Mouse (Mus musculus): ENCODE results near the gene Racgap1. TPM values are rescaled to one million over a fixed set of nuclear protein-coding genes. Genes with fewer than 3 reads are reported as not detected.

The Racgap1 gene
- total and polyA plus RNA-seq, 2 experiments from 2014 or later = 27.2 to 32.9 TPM

GRCm38 (mm10) chr15:99631618-99632017 is 19.8 kb downstream of the Racgap1 start:
- no peak overlapping the region for H3K4me3 ChIP-seq (ENCODE audit: low read depth, low read length)
- no peaks in the 10 kb centered on the region for H3K4me1 ChIP-seq (ENCODE audit: insufficient read depth, low read length)
- ATAC-seq (ENCODE audit: low FRiP score) = no peak
- peak; percentile 40 for TF ChIP-seq CTCF (IDR thresholded peaks at IDR 0.05)
- H3K27me3 ChIP-seq (ENCODE audit: insufficient read depth, low read length) = no peaks in the 10 kb centered on the region
- no peak overlapping the region for H3K9ac ChIP-seq (replicated peaks; ENCODE audit: low read length, poor library complexity, severe bottlenecking)
- no peaks in the 10 kb centered on the region for H3K9me3 ChIP-seq (ENCODE audit: low read length)
- 0 out of 2 replicates have a peak, but pooled peaks cover 4% of the 10 kb centered on the region for H3K36me3 ChIP-seq (ENCODE audit: insufficient read depth, low read length)
- no peak for DNase-seq (ENCODE audit: low spot score)
- H3K27ac ChIP-seq (ENCODE audit: low read depth, low read length) = no peak overlapping the region
- no peak overlapping the region for H3K4me2 ChIP-seq (ENCODE audit: low read depth, low read length, poor library complexity, severe bottlenecking)

- H3K9ac ChIP-seq (replicated peaks; ENCODE audit: low read length, poor library complexity, severe bottlenecking) = no peak overlapping the region
- DNase-seq (ENCODE audit: low spot score) (no peak), ATAC-seq (ENCODE audit: low FRiP score) (no peak)
- H3K27ac ChIP-seq (ENCODE audit: low read depth, low read length) = no peak overlapping the region
- H3K4me2 ChIP-seq (ENCODE audit: low read depth, low read length, poor library complexity, severe bottlenecking) = no peak overlapping the region
- WGBS = 94% methylated on average over 11 of the region's 11 CpGs
- H3K27me3 ChIP-seq (ENCODE audit: insufficient read depth, low read length) = no peaks in the 10 kb centered on the region
- no peak overlapping the region for H3K4me3 ChIP-seq (ENCODE audit: low read depth, low read length)
- no peaks in the 10 kb centered on the region for H3K4me1 ChIP-seq (ENCODE audit: insufficient read depth, low read length)
- no peaks in the 10 kb centered on the region for H3K9me3 ChIP-seq (ENCODE audit: low read length)
- 0 out of 2 replicates have a peak, but pooled peaks cover 3% of the 10 kb centered on the region for H3K36me3 ChIP-seq (ENCODE audit: insufficient read depth, low read length)
- TF ChIP-seq CTCF (IDR thresholded peaks at IDR 0.05) = no peak
Measured at GRCm38 (mm10) chr15:99622063-99622462, 29.4 kb downstream of the Racgap1 start.

- DNase-seq (ENCODE audit: low spot score) = no peak
- no peaks in the 10 kb centered on the region for H3K27me3 ChIP-seq (ENCODE audit: insufficient read depth, low read length)
- ATAC-seq (ENCODE audit: low FRiP score) = no peak
- 73% methylated on average over 4 of the region's 4 CpGs for WGBS
- no peak overlapping the region for H3K9ac ChIP-seq (replicated peaks; ENCODE audit: low read length, poor library complexity, severe bottlenecking)
- H3K9me3 ChIP-seq (ENCODE audit: low read length) = no peaks in the 10 kb centered on the region
- H3K27ac ChIP-seq (ENCODE audit: low read depth, low read length) = no peak overlapping the region
- 0 out of 2 replicates have a peak, but pooled peaks cover 3% of the 10 kb centered on the region for H3K36me3 ChIP-seq (ENCODE audit: insufficient read depth, low read length)
- H3K4me2 ChIP-seq (ENCODE audit: low read depth, low read length, poor library complexity, severe bottlenecking) = no peak overlapping the region
- no peaks in the 10 kb centered on the region for H3K4me1 ChIP-seq (ENCODE audit: insufficient read depth, low read length)
- TF ChIP-seq CTCF (IDR thresholded peaks at IDR 0.05) = no peak
- no peak overlapping the region for H3K4me3 ChIP-seq (ENCODE audit: low read depth, low read length)
Measured at GRCm38 (mm10) chr15:99619821-99620220, 31.6 kb downstream of the Racgap1 start.

- no peak overlapping the region for H3K27ac ChIP-seq (ENCODE audit: low read depth, low read length)
- H3K4me3 ChIP-seq (ENCODE audit: low read depth, low read length) = no peak overlapping the region
- H3K4me1 ChIP-seq (ENCODE audit: insufficient read depth, low read length) = no peaks in the 10 kb centered on the region
- no peak overlapping the region for H3K9ac ChIP-seq (replicated peaks; ENCODE audit: low read length, poor library complexity, severe bottlenecking)
- no peak overlapping the region for H3K4me2 ChIP-seq (ENCODE audit: low read depth, low read length, poor library complexity, severe bottlenecking)
- no peak for TF ChIP-seq CTCF (IDR thresholded peaks at IDR 0.05)
- H3K27me3 ChIP-seq (ENCODE audit: insufficient read depth, low read length) = no peaks in the 10 kb centered on the region
- 0 out of 2 replicates have a peak, but pooled peaks cover 3% of the 10 kb centered on the region for H3K36me3 ChIP-seq (ENCODE audit: insufficient read depth, low read length)
- ATAC-seq (ENCODE audit: low FRiP score) = no peak
- no peaks in the 10 kb centered on the region for H3K9me3 ChIP-seq (ENCODE audit: low read length)
- no peak for DNase-seq (ENCODE audit: low spot score)
- WGBS = 92% methylated on average over 3 of the region's 3 CpGs
Measured at GRCm38 (mm10) chr15:99618595-99618994, 32.9 kb downstream of the Racgap1 start.

- no peaks in the 10 kb centered on the region for H3K4me1 ChIP-seq (ENCODE audit: insufficient read depth, low read length)
- no peaks in the 10 kb centered on the region for H3K36me3 ChIP-seq (ENCODE audit: insufficient read depth, low read length)
- no peaks in the 10 kb centered on the region for H3K27me3 ChIP-seq (ENCODE audit: insufficient read depth, low read length)
- DNase-seq (ENCODE audit: low spot score) = peak; percentile 51
- H3K9me3 ChIP-seq (ENCODE audit: low read length) = no peaks in the 10 kb centered on the region
- TF ChIP-seq CTCF (IDR thresholded peaks at IDR 0.05) = no peak
- H3K9ac ChIP-seq (replicated peaks; ENCODE audit: low read length, poor library complexity, severe bottlenecking) = no peak overlapping the region
- no peak for ATAC-seq (ENCODE audit: low FRiP score)
- 28% methylated on average over 9 of the region's 9 CpGs for WGBS
- H3K27ac ChIP-seq (ENCODE audit: low read depth, low read length) = no peak overlapping the region
- no peak overlapping the region for H3K4me2 ChIP-seq (ENCODE audit: low read depth, low read length, poor library complexity, severe bottlenecking)
- no peak overlapping the region for H3K4me3 ChIP-seq (ENCODE audit: low read depth, low read length)
Measured at GRCm38 (mm10) chr15:99615246-99615645, 36.2 kb downstream of the Racgap1 start.

GRCm38 (mm10) chr15:99614753-99615152 is 36.7 kb downstream of the Racgap1 start:
- 5% methylated on average over 12 of the region's 12 CpGs for WGBS
- Histone ChIP-seq H3K27ac (ENCODE audit: low read depth, low read length) (peak overlapping the region; percentile 27; the same call in 1 of the 2 replicates), H3K9ac (replicated peaks; ENCODE audit: low read length, poor library complexity, severe bottlenecking) (no peak overlapping the region; the same call in 1 of the 2 replicates), H3K36me3 (ENCODE audit: insufficient read depth, low read length) (no peaks in the 10 kb centered on the region), H3K9me3 (ENCODE audit: low read length) (no peaks in the 10 kb centered on the region), H3K27me3 (ENCODE audit: insufficient read depth, low read length) (no peaks in the 10 kb centered on the region), H3K4me2 (ENCODE audit: low read depth, low read length, poor library complexity, severe bottlenecking) (peak overlapping the region; percentile 21), H3K4me3 (ENCODE audit: low read depth, low read length) (no peak overlapping the region), H3K4me1 (ENCODE audit: insufficient read depth, low read length) (no peaks in the 10 kb centered on the region)
- DNase-seq (ENCODE audit: low spot score) (peak; percentile 68), ATAC-seq (ENCODE audit: low FRiP score) (no peak)
- TF ChIP-seq CTCF (IDR thresholded peaks at IDR 0.05) = no peak
